Mouse (Mus musculus): ENCODE measurements around the gene Mcemp1.

GRCm38 (mm10) chr8:3711646-3712045, 46.1 kb downstream of the Mcemp1 start:
- TF ChIP-seq GATA1 (IDR thresholded peaks at IDR 0.05; ENCODE audit: low read length), result no peak
- no peak for TF ChIP-seq TAL1 (IDR thresholded peaks at IDR 0.05; ENCODE audit: low read length)

Data from erythroblast, embryonic 14.5 days (primary cell).